Mouse (Mus musculus) olfactory bulb, adult 2 months (tissue): Measurements from ENCODE around the gene Ccdc130.

Source experiments
- CTCF ChIP-seq: fragments of 200-500 bp; IDR thresholded peaks from 2 replicates; pipeline ENCODE4 v1.5.1; 2012; ENCODE audit warnings: low read depth, mild to moderate bottlenecking, low read length, moderate library complexity; ENCODE audit not compliant: insufficient read depth
- POLR2A ChIP-seq: fragments of 200-500 bp; IDR thresholded peaks from 2 replicates; pipeline ENCODE4 v1.6.1; 2012; ENCODE audit warnings: mild to moderate bottlenecking, low read depth, low read length, moderate library complexity; ENCODE audit not compliant: insufficient read depth

DNA sequence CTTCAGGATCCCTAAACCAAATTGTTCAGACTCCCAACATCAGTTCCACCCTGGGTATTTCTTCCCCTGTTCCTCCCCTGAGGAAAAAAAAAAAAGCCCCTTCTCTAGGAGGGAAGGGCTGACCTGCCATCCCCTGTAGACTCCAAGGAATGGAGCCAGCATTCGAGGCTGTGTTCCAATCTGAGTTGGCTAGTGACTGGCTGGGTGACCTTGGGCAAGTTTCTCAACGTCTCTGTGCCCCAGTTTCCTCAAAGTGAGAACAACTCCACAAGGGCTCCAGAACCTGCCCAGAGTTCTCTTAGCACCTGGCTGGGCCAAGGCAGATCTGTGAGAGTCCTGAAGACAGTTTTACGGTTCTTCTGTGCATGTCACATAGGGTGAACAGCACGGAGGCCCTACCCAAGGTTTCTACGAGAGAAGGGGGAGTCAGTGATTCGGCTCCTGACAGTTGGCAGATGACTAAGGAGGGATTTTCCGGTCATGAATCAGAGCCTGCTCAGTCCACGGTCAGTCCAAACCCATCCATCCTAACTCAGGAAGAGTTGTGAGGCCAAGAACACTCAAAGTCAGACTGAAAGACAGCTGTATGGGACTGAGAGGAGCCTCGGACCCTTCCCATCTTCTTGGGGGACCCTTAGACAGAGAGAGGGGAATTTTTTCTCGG is 34.3 kb downstream of the Ccdc130 start:
- TF ChIP-seq CTCF (no peak), POLR2A (no peak)
